ENCODE assay signal across 17 mouse cellular contexts in genomic region chr10:57741351-57741750, GRCm38 (mm10).
"Had no signal": no experiment of that assay in that cellular context is flagged by ENCODE, and none has a peak within 500 bp of the region (broad histone marks: within the 10 kb centered on the region; RNA-seq: fewer than 3 reads in every experiment).

No protein-coding gene starts in this region.

- DNase-seq: layer of hippocampus, postnatal 36 days; liver, postnatal 0 days; lung, embryonic 14.5 days; right cerebral cortex, adult 18-20 months; right cerebral cortex, postnatal 25 days; spleen, adult 18-20 months; thymus, postnatal 25 days had no signal

- H3K27ac ChIP-seq: left cerebral cortex, adult 2 months; liver, embryonic 14.5 days; macrophage; midbrain, embryonic 12.5 days; midbrain, embryonic 15.5 days; neural tube, embryonic 12.5 days; neural tube, embryonic 15.5 days; stomach, embryonic 15.5 days had no signal

- H3K4me2 ChIP-seq: lung, embryonic 14.5 days; midbrain, embryonic 12.5 days; midbrain, embryonic 15.5 days; neural tube, embryonic 12.5 days; neural tube, embryonic 15.5 days; stomach, embryonic 15.5 days had no signal

- H3K9me3 ChIP-seq: midbrain, embryonic 12.5 days; midbrain, embryonic 15.5 days; neural tube, embryonic 12.5 days; neural tube, embryonic 15.5 days; stomach, embryonic 15.5 days had no signal

- ATAC-seq: intestine, postnatal 0 days; liver, postnatal 0 days; lung, postnatal 0 days; midbrain, embryonic 15.5 days had no signal

- H3K9ac ChIP-seq: liver, embryonic 14.5 days; liver, postnatal 0 days; lung, embryonic 14.5 days; midbrain, embryonic 12.5 days; midbrain, embryonic 15.5 days; neural tube, embryonic 12.5 days; neural tube, embryonic 15.5 days; stomach, embryonic 15.5 days had no signal

- H3K4me3 ChIP-seq: left cerebral cortex, adult 2 months; midbrain, embryonic 12.5 days; midbrain, embryonic 15.5 days; neural tube, embryonic 12.5 days; neural tube, embryonic 15.5 days; stomach, embryonic 15.5 days had no signal

- H3K36me3 ChIP-seq: midbrain, embryonic 12.5 days; midbrain, embryonic 15.5 days; neural tube, embryonic 12.5 days; neural tube, embryonic 15.5 days; stomach, embryonic 15.5 days had no signal

- H3K4me1 ChIP-seq: midbrain, embryonic 15.5 days; neural tube, embryonic 15.5 days; stomach, embryonic 15.5 days had no signal

- H3K27me3 ChIP-seq: midbrain, embryonic 15.5 days; neural tube, embryonic 12.5 days; neural tube, embryonic 15.5 days; stomach, embryonic 15.5 days had no signal
